Mouse (Mus musculus): ENCODE data around the gene Gm13697. TPM values are rescaled to one million over a fixed set of nuclear protein-coding genes. Genes with fewer than 3 reads are reported as not detected.

Gm13697 gene
- polyA plus RNA-seq, 2 experiments: 0.03 TPM; not detected in 1

- DNase-seq (ENCODE audit: low spot score) (no peak), ATAC-seq (ENCODE audit: low FRiP score, low read depth) (peak; percentile 47)
- 69% methylated on average over 2 of the region's 2 CpGs for WGBS
- Histone ChIP-seq H3K4me3 (replicated peaks; ENCODE audit: low read length) (no peak overlapping the region), H3K4me2 (replicated peaks; ENCODE audit: low read depth, low read length, severe bottlenecking) (no peak overlapping the region), H3K9me3 (ENCODE audit: control insufficient read depth, low read length) (no peaks in the 10 kb centered on the region), H3K27ac (replicated peaks; ENCODE audit: low read depth, low read length) (no peak overlapping the region), H3K27me3 (ENCODE audit: control insufficient read depth, insufficient read depth, low read length) (no peaks in the 10 kb centered on the region), H3K9ac (ENCODE audit: low read depth, low read length, severe bottlenecking) (no peak overlapping the region), H3K36me3 (ENCODE audit: control insufficient read depth, insufficient read depth, low read length) (no peaks in the 10 kb centered on the region), H3K4me1 (ENCODE audit: control insufficient read depth, insufficient read depth, low read length) (no peaks in the 10 kb centered on the region)
- TF ChIP-seq POLR2A (IDR thresholded peaks at IDR 0.05; ENCODE audit: borderline replicate concordance, extremely low read depth, insufficient read depth, insufficient read length): no peak
These were observed 38.4 kb downstream of the Gm13697 start for GRCm38 (mm10) chr2:84022905-84023304.

- Histone ChIP-seq H3K9ac (ENCODE audit: low read depth, low read length, severe bottlenecking) (no peak overlapping the region), H3K36me3 (ENCODE audit: control insufficient read depth, insufficient read depth, low read length) (no peaks in the 10 kb centered on the region), H3K27me3 (ENCODE audit: control insufficient read depth, insufficient read depth, low read length) (no peaks in the 10 kb centered on the region), H3K9me3 (ENCODE audit: control insufficient read depth, low read length) (no peaks in the 10 kb centered on the region), H3K4me3 (replicated peaks; ENCODE audit: low read length) (no peak overlapping the region), H3K27ac (replicated peaks; ENCODE audit: low read depth, low read length) (no peak overlapping the region), H3K4me2 (replicated peaks; ENCODE audit: low read depth, low read length, severe bottlenecking) (no peak overlapping the region), H3K4me1 (ENCODE audit: control insufficient read depth, insufficient read depth, low read length) (no peaks in the 10 kb centered on the region)
- WGBS: 93% methylated on average over 2 of the region's 2 CpGs
- DNase-seq (ENCODE audit: low spot score) (no peak), ATAC-seq (ENCODE audit: low FRiP score, low read depth) (peak; percentile 55; the same call in 1 of the 2 replicates)
- no peak for TF ChIP-seq POLR2A (IDR thresholded peaks at IDR 0.05; ENCODE audit: borderline replicate concordance, extremely low read depth, insufficient read depth, insufficient read length)
These were observed 38.8 kb downstream of the Gm13697 start for GRCm38 (mm10) chr2:84023319-84023718.

GRCm38 (mm10) chr2:84025217-84025616 lies 40.7 kb downstream of the Gm13697 start:
- H3K36me3 ChIP-seq (ENCODE audit: control insufficient read depth, insufficient read depth, low read length): no peaks in the 10 kb centered on the region
- ATAC-seq (ENCODE audit: low FRiP score, low read depth): no peak
- 46% methylated on average over 4 of the region's 4 CpGs for WGBS
- no peaks in the 10 kb centered on the region for H3K9me3 ChIP-seq (ENCODE audit: control insufficient read depth, low read length)
- no peak overlapping the region for H3K9ac ChIP-seq (ENCODE audit: low read depth, low read length, severe bottlenecking)
- H3K4me3 ChIP-seq (replicated peaks; ENCODE audit: low read length): no peak overlapping the region
- no peaks in the 10 kb centered on the region for H3K27me3 ChIP-seq (ENCODE audit: control insufficient read depth, insufficient read depth, low read length)
- H3K27ac ChIP-seq (replicated peaks; ENCODE audit: low read depth, low read length): no peak overlapping the region
- no peak for DNase-seq (ENCODE audit: low spot score)
- no peak for TF ChIP-seq POLR2A (IDR thresholded peaks at IDR 0.05; ENCODE audit: borderline replicate concordance, extremely low read depth, insufficient read depth, insufficient read length)
- H3K4me2 ChIP-seq (replicated peaks; ENCODE audit: low read depth, low read length, severe bottlenecking): no peak overlapping the region
- H3K4me1 ChIP-seq (ENCODE audit: control insufficient read depth, insufficient read depth, low read length): no peaks in the 10 kb centered on the region

DNA sequence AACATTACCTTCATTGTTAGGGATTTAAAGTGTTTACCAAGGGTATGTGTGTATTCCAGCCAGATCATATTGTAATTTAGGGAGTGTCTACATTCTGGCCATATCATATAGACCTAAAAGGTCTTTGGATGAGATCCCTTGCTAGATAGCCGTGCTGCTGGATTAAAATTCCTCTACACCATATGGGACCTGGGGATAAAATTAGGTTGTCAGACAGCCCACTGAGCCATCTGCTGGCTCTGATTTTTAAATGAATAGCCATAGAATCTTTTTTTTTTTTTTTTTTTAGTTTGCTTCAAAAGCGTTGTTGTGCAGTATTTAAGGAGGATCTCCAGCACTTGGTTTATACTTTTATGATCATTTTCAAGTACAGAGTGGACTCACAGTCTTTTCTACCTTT lies 48.0 kb downstream of the Gm13697 start:
- Histone ChIP-seq H3K9me3 (ENCODE audit: control insufficient read depth, low read length) (no peaks in the 10 kb centered on the region), H3K4me3 (replicated peaks; ENCODE audit: low read length) (no peak overlapping the region), H3K27ac (replicated peaks; ENCODE audit: low read depth, low read length) (no peak overlapping the region), H3K36me3 (ENCODE audit: control insufficient read depth, insufficient read depth, low read length) (no peaks in the 10 kb centered on the region), H3K4me1 (ENCODE audit: control insufficient read depth, insufficient read depth, low read length) (no peaks in the 10 kb centered on the region), H3K9ac (ENCODE audit: low read depth, low read length, severe bottlenecking) (no peak overlapping the region), H3K27me3 (ENCODE audit: control insufficient read depth, insufficient read depth, low read length) (no peaks in the 10 kb centered on the region), H3K4me2 (replicated peaks; ENCODE audit: low read depth, low read length, severe bottlenecking) (no peak overlapping the region)
- DNase-seq (ENCODE audit: low spot score) (no peak), ATAC-seq (ENCODE audit: low FRiP score, low read depth) (no peak)
- 76% methylated on average over 2 of the region's 2 CpGs for WGBS
- no peak for TF ChIP-seq POLR2A (IDR thresholded peaks at IDR 0.05; ENCODE audit: borderline replicate concordance, extremely low read depth, insufficient read depth, insufficient read length)

DNA sequence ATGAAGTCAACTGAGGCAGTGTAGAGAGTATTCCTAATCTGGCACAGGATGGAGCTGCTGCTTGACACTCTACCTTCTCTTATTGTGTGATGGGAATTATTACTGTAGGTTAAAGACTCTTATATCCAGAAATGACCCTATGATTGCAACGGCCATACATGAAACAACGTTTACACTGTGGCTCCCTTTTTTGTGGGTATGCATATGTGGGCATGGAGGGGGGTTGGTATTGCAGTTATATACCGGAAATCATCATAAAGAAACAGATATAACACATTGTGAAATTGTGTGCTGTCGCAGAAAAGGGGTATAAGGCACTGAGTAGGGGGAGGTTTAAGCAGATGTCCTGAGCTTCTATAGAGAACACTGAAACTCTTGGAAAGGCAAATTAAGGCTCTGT lies 51.5 kb downstream of the Gm13697 start:
- Histone ChIP-seq H3K36me3 (ENCODE audit: control insufficient read depth, insufficient read depth, low read length) (no peaks in the 10 kb centered on the region), H3K27me3 (ENCODE audit: control insufficient read depth, insufficient read depth, low read length) (no peaks in the 10 kb centered on the region), H3K9me3 (ENCODE audit: control insufficient read depth, low read length) (no peaks in the 10 kb centered on the region), H3K9ac (ENCODE audit: low read depth, low read length, severe bottlenecking) (no peak overlapping the region), H3K4me2 (replicated peaks; ENCODE audit: low read depth, low read length, severe bottlenecking) (no peak overlapping the region), H3K27ac (replicated peaks; ENCODE audit: low read depth, low read length) (no peak overlapping the region), H3K4me3 (replicated peaks; ENCODE audit: low read length) (no peak overlapping the region), H3K4me1 (ENCODE audit: control insufficient read depth, insufficient read depth, low read length) (no peaks in the 10 kb centered on the region)
- 84% methylated on average over 4 of the region's 4 CpGs for WGBS
- ATAC-seq (ENCODE audit: low FRiP score, low read depth) (no peak), DNase-seq (ENCODE audit: low spot score) (no peak)
- no peak for TF ChIP-seq POLR2A (IDR thresholded peaks at IDR 0.05; ENCODE audit: borderline replicate concordance, extremely low read depth, insufficient read depth, insufficient read length)

Other genes with a start within 250 kb of the Gm13697 start
- 10.6 and 11.5 TPM in 2 replicates for gene Fam171b, start 172.1 kb upstream of the Gm13697 start, polyA plus RNA-seq (2012; rRNA removed)
- gene Fam171b, start 172.1 kb upstream of the Gm13697 start, polyA plus RNA-seq (2014; fragmentation: Nextera tagmentation; extraction: Ambion mirVana): 16.4 and 19.5 TPM in 2 replicates
- not detected in 2 replicates for gene Zswim2, start 43.5 kb upstream of the Gm13697 start, polyA plus RNA-seq (2012; rRNA removed)
- not detected in 2 replicates for gene Zswim2, start 43.5 kb upstream of the Gm13697 start, polyA plus RNA-seq (2014; fragmentation: Nextera tagmentation; extraction: Ambion mirVana)
- gene Gm13698, start 29.1 kb upstream of the Gm13697 start, polyA plus RNA-seq (2012; rRNA removed): 0.03 TPM in 1 of 2 replicates, not detected in the other
- not detected in 2 replicates for gene Gm13698, start 29.1 kb upstream of the Gm13697 start, polyA plus RNA-seq (2014; fragmentation: Nextera tagmentation; extraction: Ambion mirVana)
- gene Gm13693, start 23.2 kb upstream of the Gm13697 start, polyA plus RNA-seq (2012; rRNA removed): 0.03 TPM in 1 of 2 replicates, not detected in the other
- gene Gm13693, start 23.2 kb upstream of the Gm13697 start, polyA plus RNA-seq (2014; fragmentation: Nextera tagmentation; extraction: Ambion mirVana): not detected in 2 replicates
- not detected in 2 replicates for gene Gm13695, start 17.4 kb upstream of the Gm13697 start, polyA plus RNA-seq (2012; rRNA removed)
- gene Gm13695, start 17.4 kb upstream of the Gm13697 start, polyA plus RNA-seq (2014; fragmentation: Nextera tagmentation; extraction: Ambion mirVana): not detected in 2 replicates
- gene Gm13696, start 11.6 kb upstream of the Gm13697 start, polyA plus RNA-seq (2012; rRNA removed): 0.03 TPM in 1 of 2 replicates, not detected in the other
- not detected in 2 replicates for gene Gm13696, start 11.6 kb upstream of the Gm13697 start, polyA plus RNA-seq (2014; fragmentation: Nextera tagmentation; extraction: Ambion mirVana)
- gene Gm13694, start 5.8 kb upstream of the Gm13697 start, polyA plus RNA-seq (2012; rRNA removed): 0.03 TPM in 1 of 2 replicates, not detected in the other
- gene Gm13694, start 5.8 kb upstream of the Gm13697 start, polyA plus RNA-seq (2014; fragmentation: Nextera tagmentation; extraction: Ambion mirVana): not detected in 2 replicates
- gene Gm13691, start 5.8 kb downstream of the Gm13697 start, polyA plus RNA-seq (2012; rRNA removed): 0.03 TPM in 1 of 2 replicates, not detected in the other
- not detected in 2 replicates for gene Gm13691, start 5.8 kb downstream of the Gm13697 start, polyA plus RNA-seq (2014; fragmentation: Nextera tagmentation; extraction: Ambion mirVana)